Mouse (Mus musculus) ES-E14 (cell line): ENCODE data around the gene Vps53. TPM values are rescaled to one million over a fixed set of nuclear protein-coding genes. Genes with fewer than 3 reads are reported as not detected.

ENCODE experiments used
- DNase-seq: peaks from one replicate; pipeline ENCODE4 v3.0.0-alpha.2; 2013; ENCODE audit warnings: low read depth, low spot score
- H3K27ac ChIP-seq: 2 replicates; pipeline ENCODE4 v1.5.1; 2012; ENCODE audit warnings: low read depth, mild to moderate bottlenecking, low read length, moderate library complexity, mixed read lengths; ENCODE audit not compliant: poor library complexity, insufficient read depth, severe bottlenecking
- H3K36me3 ChIP-seq: 2 replicates; pipeline ENCODE4 v1.6.1; 2012; ENCODE audit warnings: mild to moderate bottlenecking, low read length, moderate library complexity, mixed read lengths; ENCODE audit not compliant: control insufficient read depth, poor library complexity, insufficient read depth, severe bottlenecking
- H3K4me1 ChIP-seq, 2 experiments: fragments of 150-350 bp in 1 of 2; sonication (generic) in 1 of 2; 2 replicates each; pipeline ENCODE4 v1.6.1; 2012; ENCODE audit warnings: low read length in 2 of 2, mild to moderate bottlenecking in 1 of 2, mixed read lengths in 1 of 2; ENCODE audit not compliant: control insufficient read depth in 2 of 2, insufficient read depth in 2 of 2, poor library complexity in 1 of 2
- H3K4me3 ChIP-seq, 2 experiments: fragments of 150-350 bp in 1 of 2; sonication (generic) in 1 of 2; 2 replicates each; pipeline ENCODE4 v1.5.1; 2012; ENCODE audit warnings: low read length in 2 of 2, low read depth in 1 of 2, mild to moderate bottlenecking in 1 of 2, mixed read lengths in 1 of 2; ENCODE audit not compliant: insufficient read depth in 1 of 2, poor library complexity in 1 of 2, severe bottlenecking in 1 of 2
- H3K9ac ChIP-seq: 2 replicates; pipeline ENCODE4 v1.6.1; 2012; ENCODE audit warnings: low read depth, mild to moderate bottlenecking, low read length, mixed read lengths; ENCODE audit not compliant: poor library complexity, insufficient read depth, severe bottlenecking
- H3K9me3 ChIP-seq: fragments of 150-350 bp; sonication (generic); 2 replicates; pipeline ENCODE4 v1.6.1; 2012; ENCODE audit warnings: low read depth, mild to moderate bottlenecking, low read length; ENCODE audit not compliant: control insufficient read depth, insufficient read depth
- CHD2 ChIP-seq: IDR thresholded peaks from 2 replicates; pipeline ENCODE4 v1.6.1; 2014; ENCODE audit warnings: mild to moderate bottlenecking, low read depth, low read length, inconsistent platforms
- HCFC1 ChIP-seq: IDR thresholded peaks from 2 replicates; pipeline ENCODE4 v1.6.1; 2012; ENCODE audit warnings: low read length, inconsistent platforms, borderline replicate concordance; ENCODE audit not compliant: insufficient read depth
- MAFK ChIP-seq: IDR thresholded peaks from 2 replicates; pipeline ENCODE4 v1.6.1; 2014; ENCODE audit warnings: mild to moderate bottlenecking, low read depth, low read length, inconsistent platforms; ENCODE audit not compliant: insufficient read depth
- ZC3H11A ChIP-seq: IDR thresholded peaks from 2 replicates; pipeline ENCODE4 v1.6.1; 2012; ENCODE audit warnings: low read depth, mild to moderate bottlenecking, inconsistent platforms, low read length, borderline replicate concordance
- ZNF384 ChIP-seq: IDR thresholded peaks from 2 replicates; pipeline ENCODE4 v1.6.1; 2012; ENCODE audit warnings: low read depth, low read length, inconsistent platforms
- in situ Hi-C, 2 experiments: fragments of 600-800 bp; cut with MboI; formaldehyde crosslinking; loops; one replicate each; pipeline ENCODE4 v1.15.1; 2025; ENCODE audit warnings: low sequenced_read_pairs in 2 of 2, inconsistent platforms in 1 of 2; ENCODE audit not compliant: unreplicated experiment in 2 of 2
- total RNA-seq: library from RNA; depleted of rRNA; stranded (reverse); fragments of 300-350 nt; gene quantifications from 2 replicates; pipeline ENCODE4 v1.2.3, GENCODE M21; 2012

The Vps53 gene
- total RNA-seq, 1 experiment = 20.3 TPM

- 0 out of 4 replicates have a peak, but pooled peaks cover 0 to 2% of the 10 kb centered on the region in 2 experiments for H3K4me1 ChIP-seq
- H3K9me3 ChIP-seq = peaks cover 12% of the 10 kb centered on the region
- no peak for DNase-seq
- no peak for TF ChIP-seq HCFC1
- no peak for TF ChIP-seq MAFK
- TF ChIP-seq ZC3H11A = no peak
- in situ Hi-C loops = no loop called here
- no peak overlapping the region for H3K9ac ChIP-seq
- H3K27ac ChIP-seq = no peak overlapping the region
- H3K4me3 ChIP-seq = no peak overlapping the region
- H3K36me3 ChIP-seq = peaks cover 2% of the 10 kb centered on the region; the same call in 1 of the 2 replicates
These were observed 26.1 kb downstream of the Vps53 start for GRCm38 (mm10) chr11:76153236-76153951.

GRCm38 (mm10) chr11:76150980-76151379, 28.5 kb downstream of the Vps53 start:
- H3K27ac ChIP-seq = peak overlapping the region; percentile 33; the same call in 1 of the 2 replicates
- H3K9me3 ChIP-seq = peaks cover 16% of the 10 kb centered on the region
- in situ Hi-C loops = no loop called here
- H3K9ac ChIP-seq = no peak overlapping the region; the same call in 1 of the 2 replicates
- no peak overlapping the region; a peak in 1 of 4 replicates for H3K4me3 ChIP-seq
- H3K4me1 ChIP-seq = 0 out of 4 replicates have a peak, but pooled peaks cover 0 to 2% of the 10 kb centered on the region in 2 experiments
- TF ChIP-seq MAFK = no peak
- TF ChIP-seq HCFC1 = no peak
- peak; percentile 11 for DNase-seq
- H3K36me3 ChIP-seq = peaks cover 2% of the 10 kb centered on the region; the same call in 1 of the 2 replicates

GRCm38 (mm10) chr11:76148055-76149008, 31.1 kb downstream of the Vps53 start:
- TF ChIP-seq ZC3H11A = no peak
- TF ChIP-seq HCFC1 = no peak
- no peak for TF ChIP-seq CHD2
- TF ChIP-seq ZNF384 = no peak
- no peak for TF ChIP-seq MAFK
- in situ Hi-C loops = no loop called here
- 0 out of 4 replicates have a peak, but pooled peaks cover 0 to 2% of the 10 kb centered on the region in 2 experiments for H3K4me1 ChIP-seq
- no peak overlapping the region for H3K9ac ChIP-seq
- DNase-seq = no peak
- H3K27ac ChIP-seq = no peak overlapping the region
- H3K36me3 ChIP-seq = peaks cover 2% of the 10 kb centered on the region; the same call in 1 of the 2 replicates
- H3K4me3 ChIP-seq = no peak overlapping the region
- peaks cover 16% of the 10 kb centered on the region for H3K9me3 ChIP-seq

- Histone ChIP-seq H3K9ac (no peak overlapping the region), H3K27ac (no peak overlapping the region), H3K9me3 (peaks cover 16% of the 10 kb centered on the region), H3K4me1 (0 out of 4 replicates have a peak, but pooled peaks cover 0 to 2% of the 10 kb centered on the region in 2 experiments), H3K4me3 (no peak overlapping the region), H3K36me3 (peaks cover 2% of the 10 kb centered on the region; the same call in 1 of the 2 replicates)
- in situ Hi-C loops = no loop called here
- DNase-seq = no peak
- TF ChIP-seq HCFC1 = no peak
- no peak for TF ChIP-seq CHD2
- TF ChIP-seq ZC3H11A = no peak
- no peak for TF ChIP-seq MAFK
- no peak for TF ChIP-seq ZNF384
These were observed 33.0 kb downstream of the Vps53 start for GRCm38 (mm10) chr11:76146187-76147010.
